Mouse (Mus musculus): ENCODE data around the gene Tbc1d1.

Gene Tbc1d1

GRCm38 (mm10) chr5:64382451-64383057, 226.4 kb downstream of the Tbc1d1 start:
- CTCF ChIA-PET, result interaction anchor here in 2 of 4 experiments (1.0 to 2.5 kb wide), 6 partner anchors 9 to 571 kb away, joined by 3 to 8 read pairs (median 3); partner anchors contain the start of gene 0610040J01Rik (in 1 of the 2)
- POLR2A ChIA-PET, result interaction anchor here in 2 of 4 experiments (0.9 to 1.8 kb wide), 3 partner anchors 15 to 484 kb away, joined by 3 to 4 read pairs (median 3); no protein-coding TSS in a partner anchor

- ChIA-PET POLR2A (interaction anchor here in 3 of 4 experiments (0.6 to 0.9 kb wide), 3 partner anchors 16 to 333 kb away, joined by 3 to 6 read pairs (median 3); no protein-coding TSS in a partner anchor), CTCF (interaction anchor here in 3 of 4 experiments (0.6 to 2.5 kb wide), 5 partner anchors 25 to 571 kb away, joined by 3 to 8 read pairs (median 3); partner anchors contain the start of gene 0610040J01Rik (in 1 of the 3))
Observed at GRCm38 (mm10) chr5:64383215-64383614, 227.1 kb downstream of the Tbc1d1 start.

DNA sequence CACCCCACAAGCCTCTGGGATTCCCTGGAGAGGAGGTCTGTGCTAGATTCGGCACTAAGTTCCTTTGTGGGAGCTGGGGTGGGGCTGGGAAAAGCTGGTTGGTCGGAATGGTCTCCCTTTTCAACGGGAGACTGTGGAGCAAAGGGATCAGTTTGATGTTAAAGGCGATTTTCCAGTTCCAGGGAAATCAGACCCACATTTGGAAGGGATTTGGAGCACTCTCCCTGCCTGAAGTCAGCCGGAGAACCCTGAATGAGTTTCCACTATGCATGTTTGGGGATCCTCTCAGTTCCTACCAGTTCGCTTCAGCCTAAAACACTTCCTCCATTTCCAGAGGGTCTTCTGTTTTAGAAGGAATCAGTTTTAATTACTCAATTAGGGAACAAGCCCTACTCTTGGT, 228.4 kb downstream of the Tbc1d1 start:
- CTCF ChIA-PET, result interaction anchor here in 1 of 4 experiments (0.5 to 0.7 kb wide), 2 partner anchors 24 to 620 kb away, joined by 4 to 6 read pairs; no protein-coding TSS in a partner anchor
- POLR2A ChIA-PET, result interaction anchor here in 2 of 4 experiments (0.5 to 1.0 kb wide), 2 partner anchors 47 to 961 kb away, joined by 3 read pairs; no protein-coding TSS in a partner anchor

- CTCF ChIA-PET, result no interaction called here
- POLR2A ChIA-PET, result no interaction called here
Observed at GRCm38 (mm10) chr5:64386996-64387395, 230.9 kb downstream of the Tbc1d1 start.

- ChIA-PET POLR2A (interaction anchor here in 1 of 4 experiments (0.9 to 1.1 kb wide), 3 partner anchors 9 to 258 kb away, joined by 3 to 4 read pairs (median 3); no protein-coding TSS in a partner anchor), CTCF (interaction anchor here in 1 of 4 experiments (0.8 kb wide), 1 partner anchor 478 kb away, joined by 3 read pairs; no protein-coding TSS in a partner anchor)
Observed at GRCm38 (mm10) chr5:64389202-64389929, 233.3 kb downstream of the Tbc1d1 start.

GRCm38 (mm10) chr5:64391346-64391745, 235.2 kb downstream of the Tbc1d1 start:
- CTCF ChIA-PET, result interaction anchor here (0.6 to 1.4 kb wide), 8 partner anchors 10 to 579 kb away, joined by 3 to 6 read pairs (median 4); no protein-coding TSS in a partner anchor
- POLR2A ChIA-PET, result interaction anchor here (0.6 to 2.4 kb wide), 32 partner anchors 9 to 1045 kb away, joined by 3 to 14 read pairs (median 4); no protein-coding TSS in a partner anchor

DNA sequence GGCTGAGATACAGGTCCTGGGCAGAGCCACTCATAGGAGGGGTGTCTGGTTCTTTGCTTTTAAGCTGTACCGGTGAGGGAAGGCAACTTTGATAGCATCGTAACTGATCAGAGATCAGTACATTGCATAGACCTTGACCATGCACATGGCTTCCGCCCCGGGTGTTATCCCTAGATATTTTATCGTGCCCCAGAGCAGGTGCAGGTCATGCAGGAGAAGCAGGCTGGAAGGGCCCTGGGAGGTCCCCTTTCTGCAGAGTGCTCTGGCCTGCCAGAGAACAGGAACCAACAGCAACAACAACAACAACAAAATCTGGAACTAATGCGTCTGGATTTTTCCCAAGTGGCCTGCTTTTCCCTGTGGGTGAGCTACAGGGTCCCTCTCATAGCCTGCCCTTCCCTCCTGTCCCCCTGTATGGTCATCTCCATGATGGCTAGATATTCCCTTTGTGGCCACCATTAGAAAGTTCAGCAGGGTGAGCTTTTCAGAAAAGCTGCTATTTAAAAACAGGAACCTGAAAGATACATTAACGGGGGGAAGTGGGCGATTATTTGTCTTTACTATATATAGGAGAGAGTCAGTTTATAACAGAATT, 236.4 kb downstream of the Tbc1d1 start:
- CTCF ChIA-PET, result interaction anchor here in 2 of 4 experiments (0.8 to 1.1 kb wide), 2 partner anchors 11 to 19 kb away, joined by 3 read pairs; no protein-coding TSS in a partner anchor
- POLR2A ChIA-PET, result interaction anchor here (0.6 to 2.4 kb wide), 11 partner anchors 11 to 474 kb away, joined by 3 to 14 read pairs (median 4); no protein-coding TSS in a partner anchor

GRCm38 (mm10) chr5:64393530-64393929, 237.4 kb downstream of the Tbc1d1 start:
- POLR2A ChIA-PET, result no interaction called here
- CTCF ChIA-PET, result no interaction called here

- CTCF ChIA-PET, result no interaction called here
- POLR2A ChIA-PET, result interaction anchor here in 2 of 4 experiments (0.6 to 1.2 kb wide), 2 partner anchors 11 to 554 kb away, joined by 3 read pairs; no protein-coding TSS in a partner anchor
Observed at GRCm38 (mm10) chr5:64398155-64398554, 242.1 kb downstream of the Tbc1d1 start.

- CTCF ChIA-PET, result no interaction called here
- POLR2A ChIA-PET, result interaction anchor here in 2 of 4 experiments (1.0 to 1.2 kb wide), 2 partner anchors 8 to 9 kb away, joined by 3 to 4 read pairs; no protein-coding TSS in a partner anchor
Observed at GRCm38 (mm10) chr5:64400742-64401141, 244.6 kb downstream of the Tbc1d1 start.

Data from embryonic stem cell, embryonic (primary cell).